In the genomic region with DNA sequence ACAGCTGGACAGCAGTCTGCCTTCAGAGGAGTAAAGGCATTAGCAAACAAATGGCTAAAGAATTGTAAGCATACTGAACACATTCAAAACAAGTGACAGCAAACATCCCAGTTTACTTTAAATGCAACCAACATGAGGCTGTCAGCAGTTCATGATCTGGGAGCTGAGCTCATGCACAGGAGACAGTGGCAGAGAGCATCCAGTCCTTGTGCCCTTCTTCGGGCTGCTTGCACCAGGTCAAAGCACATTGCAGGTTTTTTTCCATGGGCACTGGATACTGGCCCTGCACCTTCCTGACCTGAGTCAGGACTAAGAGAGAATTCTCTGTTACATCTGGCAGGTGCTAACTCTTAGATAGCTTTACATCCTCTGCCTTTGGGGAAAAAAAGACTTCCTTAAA, we compare ENCODE assay signal across 32 mouse cellular contexts. TPM values are rescaled to one million over a fixed set of nuclear protein-coding genes. Genes with fewer than 3 reads are reported as not detected.
A peak's percentile ranks its signal among the peaks of the same experiment; 100 is the strongest.
DNase-seq lines count a peak whose midpoint lies in the region; ATAC-seq lines count a peak whose summit lies in the region.
"Had no signal": no experiment of that assay in that cellular context is flagged by ENCODE, and none has a peak within 500 bp of the region (broad histone marks: within the 10 kb centered on the region; RNA-seq: fewer than 3 reads in every experiment).

No protein-coding gene starts in this region.

- no peaks in the 10 kb centered on the region for H3K9me3 ChIP-seq in midbrain, embryonic 11.5 days (ENCODE audit: control insufficient read depth, low read length)
- H3K9me3 ChIP-seq in midbrain, embryonic 13.5 days: 0 out of 2 replicates have a peak, but pooled peaks cover 2% of the 10 kb centered on the region
- H3K9me3 ChIP-seq in liver, embryonic 13.5 days (replicated peaks): no peaks in the 10 kb centered on the region
- H3K9me3 ChIP-seq: forebrain, embryonic 10.5 days; G1E; heart, embryonic 12.5 days; midbrain, embryonic 15.5 days; neural tube, embryonic 13.5 days had no signal

- H3K4me1 ChIP-seq in midbrain, embryonic 11.5 days (ENCODE audit: control insufficient read depth, insufficient read depth, low read length): peaks cover 24% of the 10 kb centered on the region
- peaks cover 35% of the 10 kb centered on the region for H3K4me1 ChIP-seq in midbrain, embryonic 13.5 days (replicated peaks)
- peaks cover 9% of the 10 kb centered on the region for H3K4me1 ChIP-seq in liver, embryonic 13.5 days (replicated peaks)

- peak; percentile 43 for DNase-seq in kidney, adult 18-20 months
- no peak for DNase-seq in kidney, postnatal 10 days
- peak; percentile 49 for DNase-seq in midbrain, embryonic 11.5 days (ENCODE audit: low spot score, missing footprints)
- no peak for DNase-seq in liver, embryonic 13.5 days
- DNase-seq in T-cell, adult 2 months (ENCODE audit: low spot score): no peak
- DNase-seq in layer of hippocampus, adult 9-11 months: no peak
- DNase-seq: adrenal gland, adult 8-10 months; B cell, adult 2 months; cerebellum, adult 18-20 months; cerebellum, postnatal 14 days; gastrocnemius, postnatal 10 days; heart, adult 18-20 months; heart, postnatal 14 days; lung, adult 2 months; lung, postnatal 14 days; right cerebral cortex, postnatal 4 days; thymus, adult 18-20 months; thymus, postnatal 36 days had no signal

- H3K4me3 ChIP-seq in midbrain, embryonic 11.5 days (ENCODE audit: low read depth, low read length): no peak overlapping the region
- H3K4me3 ChIP-seq in midbrain, embryonic 13.5 days (replicated peaks): no peak overlapping the region
- no peak overlapping the region for H3K4me3 ChIP-seq in liver, embryonic 13.5 days (replicated peaks)
- H3K4me3 ChIP-seq: forebrain, embryonic 10.5 days; heart, embryonic 12.5 days; midbrain, embryonic 15.5 days; myocyte; neural tube, embryonic 13.5 days had no signal

- H3K9ac ChIP-seq in midbrain, embryonic 11.5 days (ENCODE audit: low read length): no peak overlapping the region
- H3K9ac ChIP-seq in midbrain, embryonic 13.5 days (replicated peaks): no peak overlapping the region
- H3K9ac ChIP-seq in liver, embryonic 13.5 days: no peak overlapping the region
- H3K9ac ChIP-seq: heart, embryonic 12.5 days; midbrain, embryonic 15.5 days; neural tube, embryonic 13.5 days had no signal

- 72% methylated on average over 1 of the region's 1 CpGs for WGBS in midbrain, embryonic 11.5 days
- WGBS in midbrain, embryonic 13.5 days: 73% methylated on average over 1 of the region's 1 CpGs
- WGBS in liver, embryonic 13.5 days (ENCODE audit: insufficient replicate concordance): 52% methylated on average over 1 of the region's 1 CpGs

- H3K27ac ChIP-seq in midbrain, embryonic 11.5 days (ENCODE audit: low read depth, low read length): no peak overlapping the region
- H3K27ac ChIP-seq in midbrain, embryonic 13.5 days: no peak overlapping the region
- H3K27ac ChIP-seq in liver, embryonic 13.5 days: peak overlapping the region; percentile 59
- H3K27ac ChIP-seq: forebrain, embryonic 10.5 days; hindbrain, postnatal 0 days; midbrain, embryonic 15.5 days; neural tube, embryonic 13.5 days had no signal

- no peaks in the 10 kb centered on the region for H3K36me3 ChIP-seq in midbrain, embryonic 11.5 days (ENCODE audit: control insufficient read depth, insufficient read depth, low read length)
- H3K36me3 ChIP-seq in midbrain, embryonic 13.5 days: no peaks in the 10 kb centered on the region
- no peaks in the 10 kb centered on the region for H3K36me3 ChIP-seq in liver, embryonic 13.5 days
- H3K36me3 ChIP-seq: heart, embryonic 12.5 days; midbrain, embryonic 15.5 days; neural tube, embryonic 13.5 days had no signal

- no peak for ATAC-seq in midbrain, embryonic 11.5 days (ENCODE audit: low FRiP score)
- no peak for ATAC-seq in midbrain, embryonic 13.5 days
- ATAC-seq in liver, embryonic 13.5 days (ENCODE audit: low read depth): peak; percentile 15; the same call in 1 of the 2 replicates
- ATAC-seq: forebrain, embryonic 16.5 days; hindbrain, postnatal 0 days; midbrain, embryonic 15.5 days; Patski had no signal

- H3K4me2 ChIP-seq in midbrain, embryonic 11.5 days: no peak overlapping the region
- H3K4me2 ChIP-seq in midbrain, embryonic 13.5 days (replicated peaks): no peak overlapping the region
- no peak overlapping the region for H3K4me2 ChIP-seq in liver, embryonic 13.5 days
- H3K4me2 ChIP-seq: heart, embryonic 12.5 days; midbrain, embryonic 15.5 days; neural tube, embryonic 13.5 days had no signal

- H3K27me3 ChIP-seq in midbrain, embryonic 11.5 days (ENCODE audit: control insufficient read depth, insufficient read depth, low read length): no peaks in the 10 kb centered on the region
- H3K27me3 ChIP-seq in midbrain, embryonic 13.5 days: no peaks in the 10 kb centered on the region
- peaks cover 3% of the 10 kb centered on the region; the same call in 1 of the 2 replicates for H3K27me3 ChIP-seq in liver, embryonic 13.5 days
- H3K27me3 ChIP-seq: CH12.LX; heart, embryonic 12.5 days; midbrain, embryonic 15.5 days; neural tube, embryonic 13.5 days; Patski had no signal

RNA-seq across cellular contexts. Expression of a gene that starts 0.4 kb away (rescaled TPM):
- 0.29 and 0.39 TPM in 2 replicates for polyA plus RNA-seq in midbrain, embryonic 11.5 days (2014; fragmentation: Nextera tagmentation; extraction: Ambion mirVana)
- 0.17 TPM in 1 of 2 replicates, not detected in the other for polyA plus RNA-seq in midbrain, embryonic 13.5 days (2015; fragmentation: Nextera tagmentation; extraction: Ambion mirVana)
- 24.4 and 25.8 TPM in 2 replicates for polyA plus RNA-seq in liver, embryonic 13.5 days (2015; fragmentation: Nextera tagmentation; extraction: Ambion mirVana)
- polyA plus RNA-seq: embryonic facial prominence, embryonic 11.5 days; forebrain, embryonic 10.5 days; G1E; hindbrain, embryonic 11.5 days; limb, embryonic 11.5 days had no signal

RNA-seq across cellular contexts. Expression of a gene that starts 39.9 kb away (rescaled TPM):
- 49.6 and 52.4 TPM in 2 replicates for polyA plus RNA-seq in midbrain, embryonic 11.5 days (2014; fragmentation: Nextera tagmentation; extraction: Ambion mirVana)
- 25.3 and 29.8 TPM in 2 replicates for polyA plus RNA-seq in midbrain, embryonic 13.5 days (2015; fragmentation: Nextera tagmentation; extraction: Ambion mirVana)
- polyA plus RNA-seq in liver, embryonic 13.5 days (2015; fragmentation: Nextera tagmentation; extraction: Ambion mirVana): 14.6 and 19.6 TPM in 2 replicates

RNA-seq across cellular contexts. Expression of a gene that starts 40.0 kb away (rescaled TPM):
- 59.3 and 64.1 TPM in 2 replicates for polyA plus RNA-seq in midbrain, embryonic 11.5 days (2014; fragmentation: Nextera tagmentation; extraction: Ambion mirVana)
- 40.2 and 40.8 TPM in 2 replicates for polyA plus RNA-seq in midbrain, embryonic 13.5 days (2015; fragmentation: Nextera tagmentation; extraction: Ambion mirVana)
- polyA plus RNA-seq in liver, embryonic 13.5 days (2015; fragmentation: Nextera tagmentation; extraction: Ambion mirVana): 11.5 and 14.2 TPM in 2 replicates

Comparison
In these comparisons a context has a peak if more than half of its experiments do, and no peak if none do; other contexts are left out.
1. DNase-seq: peak in kidney, adult 18-20 months (single experiment) and midbrain, embryonic 11.5 days (single experiment); none in kidney, postnatal 10 days (single experiment), liver, embryonic 13.5 days (single experiment), T-cell, adult 2 months (single experiment) and layer of hippocampus, adult 9-11 months (single experiment).
2. RNA of a gene that starts 0.4 kb away (polyA plus RNA-seq): 24.4 to 25.8 TPM in liver, embryonic 13.5 days; 0.29 to 0.39 TPM in midbrain, embryonic 11.5 days and 0.17 TPM in midbrain, embryonic 13.5 days; every median in the first group is over 10 times any median in the second.